Mouse (Mus musculus) WW6 (cell line): ENCODE data around the gene Olfr1087.
"Not testable (repeated sequence)": the region's sequence is repeated elsewhere in the genome, so short reads cannot be mapped to it uniquely, and the experiment has no call there.

ENCODE experiments used
- DNase-seq: peaks from one replicate; pipeline ENCODE4 v3.0.0-alpha.2; 2013; ENCODE audit warnings: low read depth, low spot score

The Olfr1087 gene

GRCm38 (mm10) chr2:86698295-86698694 is at the start of gene Olfr1087:
Gene Olfr1087 (minus strand): TSS chr2:86698395.
- DNase-seq = no peak

GRCm38 (mm10) chr2:86733601-86734000 is 35.4 kb upstream of the Olfr1087 start, which contains the start of gene Olfr1089:
Gene Olfr1089 (minus strand): TSS chr2:86733701.
- no peak for DNase-seq

- no peak for DNase-seq
These were observed 18.2 kb downstream of the Olfr1087 start, which contains the start of gene Olfr1086 for GRCm38 (mm10) chr2:86679992-86680391. Gene Olfr1086 (minus strand): TSS chr2:86680092.

DNA sequence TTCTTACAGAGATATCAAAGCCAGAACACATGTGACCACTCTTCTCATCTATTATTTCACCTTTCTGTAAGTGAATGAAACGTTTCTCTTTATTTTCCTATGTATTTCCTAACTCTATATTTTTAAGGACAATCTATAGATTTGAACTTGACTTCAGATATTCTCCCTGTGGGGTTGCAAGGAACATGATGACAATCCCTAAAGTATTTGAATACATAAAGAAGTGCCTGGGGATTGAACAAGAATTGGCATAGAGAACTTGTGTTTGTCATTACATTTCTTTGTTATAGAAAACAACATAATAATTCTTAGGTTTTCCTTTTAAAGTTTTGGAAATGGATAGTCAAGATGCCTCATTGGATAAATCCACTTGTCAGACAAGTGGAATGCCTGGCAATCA is 36.3 kb downstream of the Olfr1087 start, which contains the start of gene Olfr1085:
TSS of gene Olfr1085 (minus strand) at position 101 of the 400 bp plus-strand sequence.
- DNase-seq = no peak

DNA sequence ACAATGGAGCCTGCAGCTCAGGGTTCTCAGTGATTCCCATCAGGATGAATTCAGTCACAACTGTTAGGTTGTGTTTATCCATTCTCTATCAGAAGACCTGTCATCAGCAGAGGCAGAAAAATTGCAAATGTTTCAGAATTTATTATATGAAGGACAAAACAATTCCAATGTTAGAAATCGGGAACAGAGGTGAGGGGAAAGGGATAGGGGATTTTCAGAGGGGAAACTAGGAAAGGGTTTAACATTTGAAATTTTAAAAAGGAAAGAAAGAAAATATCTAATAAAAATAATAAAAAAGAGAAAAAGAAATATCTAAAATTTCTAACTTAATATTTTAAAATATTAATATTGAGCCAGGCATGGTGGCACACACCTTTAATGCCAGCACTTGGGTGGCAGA is 58.6 kb downstream of the Olfr1087 start, which contains the start of gene Olfr1084:
TSS of gene Olfr1084 (minus strand) at position 101 of the 400 bp plus-strand sequence.
- DNase-seq = not testable (repeated sequence)
